Mouse (Mus musculus): Measurements from ENCODE around the gene Ctnna3. TPM values are rescaled to one million over a fixed set of nuclear protein-coding genes. Genes with fewer than 3 reads are reported as not detected.
"Not testable (repeated sequence)": the region's sequence is repeated elsewhere in the genome, so short reads cannot be mapped to it uniquely, and the experiment has no call there.

The Ctnna3 gene
- total and polyA plus RNA-seq, 2 experiments from 2014 or later: 1.0 to 2.1 TPM

GRCm38 (mm10) chr10:65013525-65013924 lies 1583.6 kb downstream of the Ctnna3 start:
- ATAC-seq: no peak
- TF ChIP-seq CTCF (IDR thresholded peaks at IDR 0.05; ENCODE audit: low read depth): no peak
- H3K4me2 ChIP-seq (ENCODE audit: low read depth, low read length): no peak overlapping the region
- H3K4me1 ChIP-seq (ENCODE audit: insufficient read depth, low read length): no peaks in the 10 kb centered on the region
- no peak overlapping the region for H3K4me3 ChIP-seq (ENCODE audit: low read length)
- no peak overlapping the region for H3K27ac ChIP-seq
- no peaks in the 10 kb centered on the region for H3K36me3 ChIP-seq (ENCODE audit: insufficient read depth, low read length)
- H3K9me3 ChIP-seq (ENCODE audit: low read length): no peaks in the 10 kb centered on the region
- DNase-seq (ENCODE audit: low spot score): no peak
- no peaks in the 10 kb centered on the region for H3K27me3 ChIP-seq (ENCODE audit: insufficient read depth, low read length)
- no peak overlapping the region for H3K9ac ChIP-seq (replicated peaks; ENCODE audit: low read length)

DNA sequence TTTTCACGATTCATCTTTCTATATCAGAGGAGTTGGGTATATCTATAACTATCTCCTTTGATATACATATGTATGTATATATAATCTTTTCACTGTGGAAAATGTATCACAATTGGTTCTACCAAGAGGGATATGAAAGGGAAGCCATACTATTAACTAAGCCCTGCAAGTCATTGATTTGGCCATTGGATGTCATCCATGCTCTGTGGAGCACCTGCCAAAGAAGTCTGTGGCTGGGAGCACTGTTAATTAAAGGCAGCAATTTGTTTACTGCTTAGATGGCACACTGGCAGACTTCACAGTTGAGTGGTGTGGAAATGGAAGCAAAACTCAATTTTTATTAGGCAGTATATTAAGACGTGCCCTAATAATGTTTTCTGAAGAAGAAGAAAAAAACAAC lies 1592.8 kb downstream of the Ctnna3 start:
- Histone ChIP-seq H3K9me3 (ENCODE audit: low read length) (no peaks in the 10 kb centered on the region), H3K4me3 (ENCODE audit: low read length) (no peak overlapping the region), H3K27me3 (ENCODE audit: insufficient read depth, low read length) (no peaks in the 10 kb centered on the region), H3K27ac (no peak overlapping the region), H3K36me3 (ENCODE audit: insufficient read depth, low read length) (no peaks in the 10 kb centered on the region), H3K4me2 (ENCODE audit: low read depth, low read length) (no peak overlapping the region), H3K9ac (replicated peaks; ENCODE audit: low read length) (no peak overlapping the region), H3K4me1 (ENCODE audit: insufficient read depth, low read length) (no peaks in the 10 kb centered on the region)
- TF ChIP-seq CTCF (IDR thresholded peaks at IDR 0.05; ENCODE audit: low read depth): no peak
- no peak for DNase-seq (ENCODE audit: low spot score)
- ATAC-seq: no peak
- 78% methylated on average over 2 of the region's 2 CpGs for WGBS

DNA sequence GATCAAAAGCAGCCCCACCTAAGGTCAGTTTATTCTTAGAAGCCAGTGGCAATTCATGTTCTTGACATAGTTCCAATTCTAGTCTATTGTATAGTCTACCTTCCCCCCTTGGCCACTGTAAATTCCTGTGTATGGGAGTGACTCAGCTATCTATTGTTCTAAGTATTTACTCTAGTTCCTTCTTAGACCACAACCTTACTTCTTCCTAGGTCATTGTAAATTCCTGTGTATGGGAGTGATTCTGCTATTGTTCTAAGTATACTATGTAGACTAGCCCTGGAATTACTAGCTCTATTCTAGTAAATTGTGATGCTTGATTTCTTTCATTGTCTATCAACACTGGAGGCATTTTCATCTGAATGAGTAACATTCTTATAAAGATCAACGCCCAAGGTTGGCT lies 1603.6 kb downstream of the Ctnna3 start:
- not testable (repeated sequence) for H3K4me2 ChIP-seq (ENCODE audit: low read depth, low read length); H3K9ac ChIP-seq (replicated peaks; ENCODE audit: low read length); ATAC-seq; H3K4me1 ChIP-seq (ENCODE audit: insufficient read depth, low read length); H3K27me3 ChIP-seq (ENCODE audit: insufficient read depth, low read length); H3K27ac ChIP-seq; DNase-seq (ENCODE audit: low spot score); H3K4me3 ChIP-seq (ENCODE audit: low read length); H3K9me3 ChIP-seq (ENCODE audit: low read length); H3K36me3 ChIP-seq (ENCODE audit: insufficient read depth, low read length)
- WGBS: 78% methylated on average over 1 of the region's 1 CpGs

Other genes with a start within 250 kb of the Ctnna3 start
- 0.16 and 3.0 TPM in 2 replicates for gene Mypn, start 226.1 kb upstream of the Ctnna3 start, total RNA-seq (2014; rRNA removed)
- 0.71 and 0.79 TPM in 2 replicates for gene Mypn, start 226.1 kb upstream of the Ctnna3 start, polyA plus RNA-seq (2015; fragmentation: Nextera tagmentation; extraction: Ambion mirVana)
- gene Herc4, start 186.3 kb upstream of the Ctnna3 start, total RNA-seq (2014; rRNA removed): 30.0 and 52.7 TPM in 2 replicates
- 16.6 and 18.0 TPM in 2 replicates for gene Herc4, start 186.3 kb upstream of the Ctnna3 start, polyA plus RNA-seq (2015; fragmentation: Nextera tagmentation; extraction: Ambion mirVana)
- gene Sirt1, start 48.4 kb upstream of the Ctnna3 start, total RNA-seq (2014; rRNA removed): 11.0 and 12.6 TPM in 2 replicates
- 3.2 and 3.5 TPM in 2 replicates for gene Sirt1, start 48.4 kb upstream of the Ctnna3 start, polyA plus RNA-seq (2015; fragmentation: Nextera tagmentation; extraction: Ambion mirVana)
- 6.6 and 8.4 TPM in 2 replicates for gene Dnajc12, start 47.7 kb upstream of the Ctnna3 start, total RNA-seq (2014; rRNA removed)
- 23.4 and 24.2 TPM in 2 replicates for gene Dnajc12, start 47.7 kb upstream of the Ctnna3 start, polyA plus RNA-seq (2015; fragmentation: Nextera tagmentation; extraction: Ambion mirVana)
- gene Gm7075, start 8.3 kb upstream of the Ctnna3 start, total RNA-seq (2014; rRNA removed): not detected in 2 replicates
- gene Gm7075, start 8.3 kb upstream of the Ctnna3 start, polyA plus RNA-seq (2015; fragmentation: Nextera tagmentation; extraction: Ambion mirVana): not detected in 2 replicates

Data from hindbrain, postnatal 0 days (tissue).